Mouse (Mus musculus): ENCODE measurements around the gene Sult3a2.
"Not testable (repeated sequence)": the region's sequence is repeated elsewhere in the genome, so short reads cannot be mapped to it uniquely, and the experiment has no call there.

The Sult3a2 gene

GRCm38 (mm10) chr10:33786604-33787003 is at the start of gene Sult3a2:
Sult3a2 (minus strand) TSS chr10:33786704.
- in situ Hi-C loops (cut with MboI; ENCODE audit: unreplicated experiment in 2 of 2): no loop called here

- in situ Hi-C loops (cut with MboI; ENCODE audit: unreplicated experiment in 2 of 2): no loop called here
Measured at GRCm38 (mm10) chr10:33820892-33821291, 34.4 kb upstream of the Sult3a2 start.

GRCm38 (mm10) chr10:33816923-33817322 is 30.4 kb upstream of the Sult3a2 start:
- in situ Hi-C loops (cut with MboI; ENCODE audit: unreplicated experiment in 2 of 2): no loop called here

- in situ Hi-C loops (cut with MboI; ENCODE audit: unreplicated experiment in 2 of 2): no loop called here
Measured at GRCm38 (mm10) chr10:33814266-33814665, 27.8 kb upstream of the Sult3a2 start.

- in situ Hi-C loops (cut with MboI; ENCODE audit: unreplicated experiment in 2 of 2): no loop called here
Measured at GRCm38 (mm10) chr10:33811807-33812206, 25.3 kb upstream of the Sult3a2 start.

GRCm38 (mm10) chr10:33797221-33797949 is 10.9 kb upstream of the Sult3a2 start:
- in situ Hi-C loops (cut with MboI; ENCODE audit: unreplicated experiment in 2 of 2): not testable (repeated sequence)

- in situ Hi-C loops (cut with MboI; ENCODE audit: unreplicated experiment in 2 of 2): not testable (repeated sequence)
Measured at GRCm38 (mm10) chr10:33796269-33796915, 9.9 kb upstream of the Sult3a2 start.

GRCm38 (mm10) chr10:33792166-33792565 is 5.7 kb upstream of the Sult3a2 start:
- in situ Hi-C loops (cut with MboI; ENCODE audit: unreplicated experiment in 2 of 2): not testable (repeated sequence)

- in situ Hi-C loops (cut with MboI; ENCODE audit: unreplicated experiment in 2 of 2): no loop called here
Measured at GRCm38 (mm10) chr10:33787541-33787940, 1.0 kb upstream of the Sult3a2 start.

GRCm38 (mm10) chr10:33735251-33735650 is 51.3 kb downstream of the Sult3a2 start:
- in situ Hi-C loops (cut with MboI; ENCODE audit: unreplicated experiment in 2 of 2): not testable (repeated sequence)

- in situ Hi-C loops (cut with MboI; ENCODE audit: unreplicated experiment in 2 of 2): no loop called here
Measured at GRCm38 (mm10) chr10:33733241-33733640, 53.3 kb downstream of the Sult3a2 start.

GRCm38 (mm10) chr10:33732409-33733185 is 53.9 kb downstream of the Sult3a2 start:
- in situ Hi-C loops (cut with MboI; ENCODE audit: unreplicated experiment in 2 of 2): no loop called here

GRCm38 (mm10) chr10:33723764-33724163 is 62.7 kb downstream of the Sult3a2 start:
- in situ Hi-C loops (cut with MboI; ENCODE audit: unreplicated experiment in 2 of 2): no loop called here

GRCm38 (mm10) chr10:33721827-33722438 is 64.6 kb downstream of the Sult3a2 start:
- in situ Hi-C loops (cut with MboI; ENCODE audit: unreplicated experiment in 2 of 2): no loop called here

Measured in v-Abl transformed pro-B cells (cell line).